Mouse (Mus musculus) heart, adult 2 months (tissue): ENCODE data around the gene Psmc6.

Source experiments
- CTCF ChIP-seq: fragments of 200-600 bp; IDR thresholded peaks from 2 replicates; pipeline ENCODE4 v1.8.1; 2022; ENCODE audit warnings: antibody characterized with exemption, mild to moderate bottlenecking, moderate library complexity
- EP300 ChIP-seq: fragments of 200-500 bp; IDR thresholded peaks from 2 replicates; pipeline ENCODE4 v1.6.1; 2011; ENCODE audit warnings: low read depth, low read length, control low read depth; ENCODE audit not compliant: insufficient read depth
- POLR2A ChIP-seq: fragments of 200-500 bp; IDR thresholded peaks from 2 replicates; pipeline ENCODE4 v1.6.1; 2011; ENCODE audit warnings: mild to moderate bottlenecking, low read depth, low read length, control low read depth; ENCODE audit not compliant: insufficient read depth

GRCm38 (mm10) chr14:45388345-45389181 lies 59.0 kb downstream of the Psmc6 start:
- TF ChIP-seq POLR2A (peak; percentile 59), CTCF (peak; percentile 52), EP300 (no peak)
